Mouse (Mus musculus): ENCODE results near the gene Hectd4.

DNA sequence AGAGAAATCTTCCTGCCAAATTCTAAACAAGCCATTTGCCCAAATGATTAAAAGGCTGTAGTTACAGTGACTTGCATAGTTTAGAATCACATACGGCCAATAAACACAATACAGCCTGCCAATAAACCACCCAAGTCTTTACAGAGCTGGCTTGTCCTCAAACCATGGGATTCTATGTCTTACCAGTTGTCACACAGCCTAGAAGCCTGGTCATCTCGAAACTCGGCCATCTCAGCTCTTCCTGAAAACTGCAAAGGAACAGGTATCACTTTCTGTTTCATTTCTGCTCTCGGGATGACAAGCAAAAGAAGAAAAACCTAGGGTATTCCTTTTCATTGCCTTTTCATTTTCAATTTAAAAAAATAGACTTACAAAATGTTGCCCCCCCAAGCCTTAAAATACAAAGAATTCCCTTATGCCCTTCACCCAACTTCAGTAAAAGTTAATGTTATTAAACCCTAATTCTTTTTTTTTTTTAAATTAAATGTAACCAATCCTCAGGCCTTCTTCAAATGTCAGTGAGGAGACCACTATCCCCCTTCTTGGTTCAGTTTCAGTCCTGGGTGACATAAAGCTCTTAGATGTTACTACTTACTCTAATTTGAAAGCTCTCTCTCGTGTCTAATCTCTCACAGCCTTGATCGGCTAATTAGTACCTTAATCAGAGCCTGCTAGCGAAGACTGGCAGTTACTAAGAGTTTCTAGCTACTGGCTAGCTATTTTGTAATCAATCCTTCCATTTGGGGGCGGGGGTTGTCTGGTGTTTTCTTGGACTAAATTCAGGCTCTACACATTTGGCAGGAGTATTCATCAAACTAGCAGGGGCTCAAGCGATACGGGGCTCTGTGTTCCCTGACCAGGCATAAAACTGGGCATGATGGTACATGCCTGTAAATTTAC is 164.1 kb downstream of the Hectd4 start:
- TF ChIP-seq POLR2A (IDR thresholded peaks at IDR 0.05; ENCODE audit: low read depth, low read length) (no peak), CTCF (IDR thresholded peaks at IDR 0.05; ENCODE audit: extremely low read depth, insufficient read length, insufficient replicate concordance, low read depth, low read length) (no peak)

All from small intestine, adult 2 months (tissue).